ENCODE assay signal across 20 mouse cellular contexts in the genomic region with DNA sequence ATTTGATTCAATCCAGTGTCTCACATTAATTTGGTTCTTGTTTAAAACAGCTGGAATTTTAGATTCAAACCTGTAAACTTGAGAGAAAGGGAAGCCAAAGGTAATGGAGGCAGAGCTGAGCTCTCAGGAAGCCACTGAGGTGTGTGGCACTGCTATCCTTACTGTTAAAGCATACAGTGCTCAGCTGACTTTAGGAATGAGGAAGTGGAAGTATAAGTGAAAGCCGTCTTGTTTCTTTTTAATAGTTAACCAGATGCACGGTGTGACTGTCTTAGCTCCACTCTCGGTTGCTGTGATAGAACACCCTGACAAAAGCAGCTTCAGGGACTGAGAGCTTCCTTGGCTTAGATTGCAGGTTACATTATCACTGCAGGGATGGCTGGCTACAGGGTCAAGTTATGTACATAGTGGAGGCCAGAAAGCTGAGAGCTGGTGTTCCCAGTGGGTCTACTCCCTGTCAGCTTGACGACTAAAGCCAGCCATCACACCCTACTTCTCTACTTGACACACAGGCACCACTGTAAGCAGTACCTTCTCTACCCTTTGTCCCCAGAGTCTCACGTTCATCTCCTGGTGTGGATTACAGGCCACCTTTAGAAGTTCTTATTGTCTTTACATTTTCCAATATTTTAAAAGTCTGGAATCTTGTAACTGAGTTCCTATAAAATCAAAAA. TPM values are rescaled to one million over a fixed set of nuclear protein-coding genes. Genes with fewer than 3 reads are reported as not detected.
DNase-seq lines count a peak whose midpoint lies in the region; ATAC-seq and TF ChIP-seq lines count a peak whose summit lies in the region.
"Had no signal": no experiment of that assay in that cellular context is flagged by ENCODE, and none has a peak within 500 bp of the region (broad histone marks: within the 10 kb centered on the region; RNA-seq: fewer than 3 reads in every experiment).

No protein-coding gene starts in this region.

- H3K27ac ChIP-seq in gastrocnemius, adult 2 months, result peak overlapping the region; percentile 43; the same call in 1 of the 2 replicates
- no peak overlapping the region for H3K27ac ChIP-seq in MEL (ENCODE audit: control insufficient read depth, low read depth, low read length)
- H3K27ac ChIP-seq in layer of hippocampus, adult 2 months, result no peak overlapping the region
- H3K27ac ChIP-seq: midbrain, embryonic 15.5 days; neural tube, embryonic 15.5 days had no signal

- no peaks in the 10 kb centered on the region for H3K9me3 ChIP-seq in MEL (replicated peaks; ENCODE audit: insufficient read depth, low read length)
- H3K9me3 ChIP-seq: midbrain, embryonic 15.5 days; neural tube, embryonic 15.5 days had no signal

- no peak overlapping the region for H3K4me3 ChIP-seq in gastrocnemius, adult 2 months
- no peak overlapping the region for H3K4me3 ChIP-seq in MEL (ENCODE audit: control insufficient read depth in 1 of 2, insufficient read depth in 1 of 2, low read depth in 2 of 2, low read length in 2 of 2)
- H3K4me3 ChIP-seq in layer of hippocampus, adult 2 months, result no peak overlapping the region
- H3K4me3 ChIP-seq: midbrain, embryonic 15.5 days; neural tube, embryonic 15.5 days had no signal

- no peaks in the 10 kb centered on the region for H3K79me2 ChIP-seq in MEL (ENCODE audit: control insufficient read depth, insufficient read depth, low read length, poor library complexity)

- no peak for TF ChIP-seq POLR2A in MEL (IDR thresholded peaks at IDR 0.05; ENCODE audit: control insufficient read depth in 1 of 2, insufficient read depth in 1 of 2, low read depth in 1 of 2, low read length in 2 of 2, poor library complexity in 1 of 2)

- peak; percentile 84 for ATAC-seq in megakaryocyte, adult 5-6 weeks (ENCODE audit: poor library complexity, severe bottlenecking)

- no peak for TF ChIP-seq EP300 in MEL (IDR thresholded peaks at IDR 0.05; ENCODE audit: low read depth in 1 of 2, low read length in 2 of 2)

- no peak for TF ChIP-seq RAD21 in MEL (IDR thresholded peaks at IDR 0.05; ENCODE audit: low read depth, low read length)

- intact Hi-C loops in gastrocnemius, adult 2 months (cut with DNase I), result loop anchor here (5.0 kb wide), 1 partner anchor 51 kb away; a partner anchor contains a TSS

- no peak for TF ChIP-seq CTCF in gastrocnemius, adult 2 months (IDR thresholded peaks at IDR 0.05)
- TF ChIP-seq CTCF in MEL (IDR thresholded peaks at IDR 0.05 in 2 of 3, conservative IDR thresholded peaks at IDR 0.05 in 1 of 3; ENCODE audit: control insufficient read depth in 1 of 3, insufficient read depth in 1 of 3, low read depth in 2 of 3, low read length in 3 of 3, poor library complexity in 1 of 3, severe bottlenecking in 1 of 3), result no peak
- TF ChIP-seq CTCF in layer of hippocampus, adult 2 months (conservative IDR thresholded peaks at IDR 0.05), result no peak

- H3K4me1 ChIP-seq in MEL (ENCODE audit: control insufficient read depth in 1 of 2, insufficient read depth in 2 of 2, low read length in 2 of 2), result no peaks in the 10 kb centered on the region
- H3K4me1 ChIP-seq: midbrain, embryonic 15.5 days had no signal

- no peaks in the 10 kb centered on the region for H3K27me3 ChIP-seq in MEL (ENCODE audit: control insufficient read depth in 1 of 2, insufficient read depth in 2 of 2, low read length in 2 of 2)
- H3K27me3 ChIP-seq: midbrain, embryonic 15.5 days; neural tube, embryonic 15.5 days had no signal

- peaks cover 0 to 19% of the 10 kb centered on the region in 2 experiments; a peak in 2 of 4 replicates for H3K36me3 ChIP-seq in MEL (ENCODE audit: control insufficient read depth in 1 of 2, insufficient read depth in 2 of 2, low read length in 2 of 2)

- H3K9ac ChIP-seq in MEL (ENCODE audit: control insufficient read depth, low read depth, low read length, poor library complexity, severe bottlenecking), result no peak overlapping the region
- H3K9ac ChIP-seq: midbrain, embryonic 15.5 days; neural tube, embryonic 15.5 days had no signal

- peak; percentile 24 for DNase-seq in gastrocnemius, adult 2 months
- no peak for DNase-seq in gastrocnemius, postnatal 25 days
- DNase-seq in kidney, postnatal 14 days, result peak; percentile 4
- DNase-seq in kidney, postnatal 10 days, result no peak
- peak; percentile 18 for DNase-seq in MEL (ENCODE audit: low read depth, low spot score)
- DNase-seq in layer of hippocampus, adult 2 months (ENCODE audit: low spot score in 2 of 2), result no peak
- DNase-seq in embryo, embryonic 9.5 days (ENCODE audit: extremely low spot score), result no peak
- DNase-seq: adrenal gland, adult 2 months; cerebellum, postnatal 36 days; right cerebral cortex, postnatal 14 days; thymus, postnatal 25 days had no signal

TF ChIP-seq in MEL, 35 proteins besides CTCF, POLR2A, EP300 and RAD21:
- TF ChIP-seq JUND (IDR thresholded peaks at IDR 0.05; ENCODE audit: low read depth, low read length), result no peak
- no peak for TF ChIP-seq HCFC1 (IDR thresholded peaks at IDR 0.05; ENCODE audit: low read depth, low read length)
- TF ChIP-seq NELFE (IDR thresholded peaks at IDR 0.05; ENCODE audit: low read depth, low read length), result no peak
- no peak for TF ChIP-seq POLR2AphosphoS2 (IDR thresholded peaks at IDR 0.05; ENCODE audit: low read length)
- TF ChIP-seq ELF1 (IDR thresholded peaks at IDR 0.05; ENCODE audit: low read depth, low read length), result peak; percentile 16; the same call in 1 of the 2 replicates

RNA-seq across cellular contexts. Expression of a gene that starts 37.2 kb away (rescaled TPM):
- not detected for total RNA-seq in gastrocnemius, adult 2 months (2021)
- not detected for total RNA-seq in gastrocnemius, postnatal 25 days (2021)
- total RNA-seq in MEL (2012; rRNA removed), result not detected in 2 replicates
- polyA plus RNA-seq in MEL (2012; ENCODE audit: insufficient read depth in 1 of 2, insufficient read length in 2 of 2, low read depth in 1 of 2, low replicate concordance in 2 of 2, missing spikeins in 1 of 2), result not detected
- not detected in 2 replicates for total RNA-seq in megakaryocyte, adult 5-6 weeks (2015)
- total RNA-seq in megakaryocyte, adult 5-6 weeks (2017), result not detected in 2 replicates
- total RNA-seq in layer of hippocampus, adult 2 months (2021), result not detected
- total RNA-seq: adrenal gland, adult 2 months; hematopoietic stem cell, adult 5-6 weeks; layer of hippocampus, adult 18-20 months; liver, adult 2 months had no signal
- polyA plus RNA-seq: adrenal gland, adult 2 months; heart, embryonic 11.5 days; liver, adult 2 months; lung, embryonic 16.5 days; stomach, embryonic 14.5 days had no signal

RNA-seq across cellular contexts. Expression of a gene that starts 49.5 kb away (rescaled TPM):
- total RNA-seq in gastrocnemius, adult 2 months (2021), result 10 to 100 TPM; 50.9 to 79.1 TPM
- 10 to 100 TPM; 66.8 to 70.0 TPM for total RNA-seq in gastrocnemius, postnatal 25 days (2021)
- 263 and 264 TPM in 2 replicates for total RNA-seq in MEL (2012; rRNA removed)
- 100 to 1,000 TPM in 1 of 2 experiments, not detected in 1; 155 TPM for polyA plus RNA-seq in MEL (2012; ENCODE audit: insufficient read depth in 1 of 2, insufficient read length in 2 of 2, low read depth in 1 of 2, low replicate concordance in 2 of 2, missing spikeins in 1 of 2)
- 132 and 172 TPM in 2 replicates for total RNA-seq in megakaryocyte, adult 5-6 weeks (2015)
- 114 and 136 TPM in 2 replicates for total RNA-seq in megakaryocyte, adult 5-6 weeks (2017)
- total RNA-seq in layer of hippocampus, adult 2 months (2021), result 100 to 1,000 TPM; 126 to 150 TPM

Comparison
In these comparisons a context has a peak if more than half of its experiments do, and no peak if none do; other contexts are left out.
1. DNase-seq: peak in gastrocnemius, adult 2 months (single experiment), kidney, postnatal 14 days (single experiment) and MEL (single experiment); none in gastrocnemius, postnatal 25 days (single experiment), kidney, postnatal 10 days (single experiment), layer of hippocampus, adult 2 months (0 of 2) and embryo, embryonic 9.5 days (single experiment).